Mouse (Mus musculus) megakaryocyte-erythroid progenitor cell, adult 5-6 weeks (primary cell): ENCODE data around the gene Dennd6a. TPM values are rescaled to one million over a fixed set of nuclear protein-coding genes. Genes with fewer than 3 reads are reported as not detected.
A peak's percentile ranks its signal among the peaks of the same experiment; 100 is the strongest.
"Not testable (repeated sequence)": the region's sequence is repeated elsewhere in the genome, so short reads cannot be mapped to it uniquely, and the experiment has no call there.

Experiments used
- ATAC-seq: replicated peaks from 2 replicates; pipeline ENCODE4 v1.8.0; 2016; ENCODE audit warnings: mild to moderate bottlenecking, inconsistent platforms; ENCODE audit not compliant: severe bottlenecking, poor library complexity, low FRiP score, low TSS enrichment
- total RNA-seq, 2 experiments: library from RNA; stranded (forward) in 1 of 2; stranded (reverse) in 1 of 2; fragments of 200-1000, 215-1000 nt in 1 of 2; fragments of >200 nt in 1 of 2; fragmentation: Nextera tagmentation in 1 of 2; gene quantifications; 2 replicates each; pipeline ENCODE4 v1.2.3; 2014 to 2017

Gene Dennd6a
- total RNA-seq, 2 experiments from 2014 or later: 33.8 to 34.6 TPM

DNA sequence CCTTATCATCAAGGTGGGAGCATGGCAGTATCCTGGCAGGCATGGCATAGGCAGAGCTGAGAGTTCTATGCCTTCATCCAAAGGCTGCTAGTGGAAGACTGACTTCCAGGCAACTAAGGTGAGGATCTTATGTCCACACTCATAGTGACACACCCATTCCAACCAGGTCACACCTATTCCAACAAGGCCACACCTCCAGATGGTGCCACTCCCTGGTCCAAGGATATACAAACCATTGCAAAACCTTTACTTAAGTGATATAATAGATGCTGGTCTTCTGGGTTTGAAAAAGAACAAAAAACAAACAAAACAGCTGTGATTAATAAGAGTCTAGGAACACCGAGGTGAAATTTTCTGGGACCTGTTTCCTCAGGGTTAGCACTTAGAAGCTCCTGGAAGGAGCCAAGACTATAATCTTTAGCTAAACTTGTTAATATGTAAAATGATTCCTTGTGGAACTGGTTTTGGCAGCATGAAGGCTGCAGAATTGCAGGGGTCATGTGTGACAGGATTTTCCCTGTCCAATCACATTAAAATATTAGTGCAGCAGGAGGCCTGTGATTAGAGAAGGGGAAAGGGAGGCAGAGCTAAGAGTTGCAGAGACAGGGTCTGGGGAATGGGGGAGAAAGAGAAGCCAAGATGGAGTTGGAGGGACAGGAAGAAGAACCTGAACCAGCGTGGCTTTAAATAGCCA is 101.0 kb downstream of the Dennd6a start:
- not testable (repeated sequence) for ATAC-seq

DNA sequence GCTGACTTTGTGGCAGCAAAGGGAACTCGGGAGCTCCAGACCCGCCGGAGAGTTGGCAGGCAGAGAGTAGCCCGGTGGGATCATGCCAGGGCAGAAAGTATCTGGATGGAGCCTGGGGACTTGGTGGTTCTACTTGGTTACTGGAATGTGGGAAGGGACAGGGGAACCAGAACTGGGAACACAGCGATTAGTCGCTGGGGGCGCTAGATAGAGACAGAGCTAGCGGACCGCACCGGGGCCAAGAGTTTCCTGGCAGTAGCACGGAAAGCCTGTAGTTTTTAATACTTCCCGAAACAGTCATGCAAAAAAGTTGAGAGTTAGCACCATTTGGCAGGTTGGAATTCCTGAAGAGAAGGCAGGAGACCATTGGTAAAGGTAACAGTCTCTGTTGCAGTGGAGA is 101.7 kb downstream of the Dennd6a start:
- peak; percentile 79 for ATAC-seq

DNA sequence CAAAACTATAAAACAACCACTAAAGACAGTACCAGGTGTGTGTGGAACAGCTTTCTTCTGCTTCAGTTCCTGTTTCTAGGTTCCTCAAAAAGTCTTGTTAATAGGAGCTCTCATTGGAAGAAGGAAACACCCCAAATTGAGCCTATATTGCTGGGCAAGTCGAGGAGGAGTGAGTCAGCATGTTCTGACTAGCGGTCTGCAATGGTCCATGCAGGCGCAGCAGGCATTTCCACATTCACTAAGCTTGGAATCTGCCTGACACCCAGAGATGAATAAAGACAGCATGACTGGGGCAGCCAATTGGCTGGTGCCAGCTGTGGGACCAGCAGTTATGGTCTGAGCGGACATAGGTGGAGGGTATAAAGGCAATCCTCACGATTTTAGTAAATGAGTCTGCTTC is 102.1 kb downstream of the Dennd6a start:
- ATAC-seq: peak; percentile 89

Other genes with a start within 250 kb of the Dennd6a start
- 62.0 and 81.1 TPM in 2 replicates for gene Slmap, start 38.9 kb upstream of the Dennd6a start, total RNA-seq (2014; fragmentation: Nextera tagmentation)
- gene Slmap, start 38.9 kb upstream of the Dennd6a start, total RNA-seq (2017): 86.4 and 97.3 TPM in 2 replicates
- gene Arf4, start 64.2 kb downstream of the Dennd6a start, total RNA-seq (2014; fragmentation: Nextera tagmentation): 122 TPM in 2 replicates
- gene Arf4, start 64.2 kb downstream of the Dennd6a start, total RNA-seq (2017): 69.3 and 73.4 TPM in 2 replicates
- gene Pde12, start 96.0 kb downstream of the Dennd6a start, total RNA-seq (2014; fragmentation: Nextera tagmentation): 12.0 and 12.4 TPM in 2 replicates
- gene Pde12, start 96.0 kb downstream of the Dennd6a start, total RNA-seq (2017): 18.6 and 20.5 TPM in 2 replicates
- gene Dnah12, start 119.4 kb downstream of the Dennd6a start, total RNA-seq (2014; fragmentation: Nextera tagmentation): 2.7 and 3.5 TPM in 2 replicates
- gene Dnah12, start 119.4 kb downstream of the Dennd6a start, total RNA-seq (2017): 3.8 and 5.7 TPM in 2 replicates